Comparison of ENCODE assay signal across 8 mouse cellular contexts in genomic region chr11:107027431-107028274, GRCm38 (mm10). TPM values are rescaled to one million over a fixed set of nuclear protein-coding genes. Genes with fewer than 3 reads are reported as not detected.
DNase-seq lines count a peak whose midpoint lies in the region; ATAC-seq and TF ChIP-seq lines count a peak whose summit lies in the region.

No protein-coding gene starts in this region.

- no peaks in the 10 kb centered on the region for H3K9me3 ChIP-seq in E14TG2a.4 (ENCODE audit: low read length)
- H3K9me3 ChIP-seq in heart, embryonic 13.5 days, result no peaks in the 10 kb centered on the region
- H3K9me3 ChIP-seq in liver, embryonic 15.5 days (replicated peaks), result no peaks in the 10 kb centered on the region
- no peaks in the 10 kb centered on the region for H3K9me3 ChIP-seq in neural tube, embryonic 14.5 days (ENCODE audit: control insufficient read depth, low read length)

- peak; percentile 94 for DNase-seq in kidney, postnatal 10 days

- no peak for TF ChIP-seq CTCF in E14TG2a.4 (conservative IDR thresholded peaks at IDR 0.05; ENCODE audit: low read length)
- no peak for TF ChIP-seq CTCF in testis, adult 2 months (IDR thresholded peaks at IDR 0.05; ENCODE audit: control insufficient read depth, insufficient read depth, insufficient replicate concordance, low read depth, low read length)

- peak; percentile 25; the same call in 1 of the 2 replicates for TF ChIP-seq POLR2A in testis, adult 2 months (IDR thresholded peaks at IDR 0.05; ENCODE audit: control insufficient read depth, low read depth, low read length)

- H3K4me2 ChIP-seq in heart, embryonic 13.5 days, result peak overlapping the region; percentile 97
- H3K4me2 ChIP-seq in liver, embryonic 15.5 days, result peak overlapping the region; percentile 91
- peak overlapping the region; percentile 66 for H3K4me2 ChIP-seq in neural tube, embryonic 14.5 days (ENCODE audit: low read depth, low read length)

- H3K36me3 ChIP-seq in E14TG2a.4 (ENCODE audit: insufficient read depth, low read length), result peaks cover 3% of the 10 kb centered on the region; the same call in 1 of the 2 replicates
- H3K36me3 ChIP-seq in heart, embryonic 13.5 days, result peaks cover 5% of the 10 kb centered on the region; the same call in 1 of the 2 replicates
- H3K36me3 ChIP-seq in liver, embryonic 15.5 days (replicated peaks), result no peaks in the 10 kb centered on the region
- 0 out of 2 replicates have a peak, but pooled peaks cover 3% of the 10 kb centered on the region for H3K36me3 ChIP-seq in neural tube, embryonic 14.5 days (ENCODE audit: control insufficient read depth, insufficient read depth, low read length)
- H3K36me3 ChIP-seq in testis, adult 2 months (ENCODE audit: control insufficient read depth, insufficient read depth, low read length), result no peaks in the 10 kb centered on the region

- WGBS in heart, embryonic 13.5 days, result under 1% methylated on average over 107 of the region's 107 CpGs
- under 1% methylated on average over 106 of the region's 107 CpGs for WGBS in liver, embryonic 15.5 days (ENCODE audit: insufficient replicate concordance)
- 1% methylated on average over 103 of the region's 107 CpGs for WGBS in neural tube, embryonic 14.5 days

- H3K27me3 ChIP-seq in E14TG2a.4 (ENCODE audit: insufficient read depth, low read length), result peaks cover 32% of the 10 kb centered on the region
- peaks cover 24% of the 10 kb centered on the region for H3K27me3 ChIP-seq in heart, embryonic 13.5 days (replicated peaks)
- H3K27me3 ChIP-seq in liver, embryonic 15.5 days, result peaks cover 73% of the 10 kb centered on the region
- H3K27me3 ChIP-seq in neural tube, embryonic 14.5 days (ENCODE audit: control insufficient read depth, insufficient read depth, low read length), result no peaks in the 10 kb centered on the region
- no peaks in the 10 kb centered on the region for H3K27me3 ChIP-seq in testis, adult 2 months (ENCODE audit: control insufficient read depth, insufficient read depth, low read length)

- H3K4me3 ChIP-seq in E14TG2a.4 (replicated peaks; ENCODE audit: low read length), result peak overlapping the region; percentile 84
- H3K4me3 ChIP-seq in brown adipose tissue, adult 24 weeks (ENCODE audit: insufficient read depth, low read depth, low read length), result peak overlapping the region; percentile 90
- H3K4me3 ChIP-seq in heart, embryonic 13.5 days, result peak overlapping the region; percentile 77
- peak overlapping the region; percentile 69 for H3K4me3 ChIP-seq in liver, embryonic 15.5 days (replicated peaks)
- H3K4me3 ChIP-seq in neural tube, embryonic 14.5 days (ENCODE audit: low read depth, low read length), result peak overlapping the region; percentile 59
- H3K4me3 ChIP-seq in testis, adult 2 months (ENCODE audit: control insufficient read depth, low read depth, low read length), result peak overlapping the region; percentile 70

- H3K4me1 ChIP-seq in E14TG2a.4 (replicated peaks; ENCODE audit: low read depth, low read length), result peaks cover 85% of the 10 kb centered on the region
- H3K4me1 ChIP-seq in brown adipose tissue, adult 24 weeks (ENCODE audit: control insufficient read depth, insufficient read depth, insufficient read length, low read length), result peaks cover 4% of the 10 kb centered on the region; the same call in 1 of the 2 replicates
- H3K4me1 ChIP-seq in heart, embryonic 13.5 days, result peaks cover 44% of the 10 kb centered on the region
- peaks cover 42% of the 10 kb centered on the region for H3K4me1 ChIP-seq in liver, embryonic 15.5 days (replicated peaks)
- peaks cover 5% of the 10 kb centered on the region; the same call in 1 of the 2 replicates for H3K4me1 ChIP-seq in neural tube, embryonic 14.5 days (ENCODE audit: control insufficient read depth, insufficient read depth, low read length)
- peaks cover 14% of the 10 kb centered on the region for H3K4me1 ChIP-seq in testis, adult 2 months (ENCODE audit: control insufficient read depth, insufficient read depth, low read length)

- peak; percentile 68 for ATAC-seq in erythroid progenitor cell, adult 5-6 weeks (replicated peaks; ENCODE audit: low FRiP score, poor library complexity, severe bottlenecking)
- peak; percentile 88 for ATAC-seq in heart, embryonic 13.5 days (ENCODE audit: extremely low read depth, insufficient number of reproducible peaks, low FRiP score, low TSS enrichment)
- peak; percentile 91 for ATAC-seq in liver, embryonic 15.5 days (ENCODE audit: insufficient read depth)
- ATAC-seq in neural tube, embryonic 14.5 days (ENCODE audit: low read depth), result peak; percentile 90

- peak overlapping the region; percentile 85 for H3K9ac ChIP-seq in heart, embryonic 13.5 days
- peak overlapping the region; percentile 65 for H3K9ac ChIP-seq in liver, embryonic 15.5 days
- H3K9ac ChIP-seq in neural tube, embryonic 14.5 days (replicated peaks; ENCODE audit: low read depth, low read length), result peak overlapping the region; percentile 61

- H3K27ac ChIP-seq in brown adipose tissue, adult 24 weeks (replicated peaks; ENCODE audit: low read depth, low read length), result 0 out of 2 replicates have a peak overlapping the region, but pooled peaks have one; percentile 16
- peak overlapping the region; percentile 82 for H3K27ac ChIP-seq in heart, embryonic 13.5 days (replicated peaks)
- peak overlapping the region; percentile 82 for H3K27ac ChIP-seq in liver, embryonic 15.5 days (replicated peaks)
- H3K27ac ChIP-seq in neural tube, embryonic 14.5 days (ENCODE audit: low read depth, low read length), result peak overlapping the region; percentile 80
- H3K27ac ChIP-seq in testis, adult 2 months (ENCODE audit: control insufficient read depth, insufficient read depth, low read depth, low read length), result no peak overlapping the region

RNA-seq across cellular contexts. Expression of gene 1810010H24Rik, which starts 2.2 kb away (rescaled TPM):
- polyA plus RNA-seq in brown adipose tissue, adult 24 weeks (2012; ENCODE audit: insufficient read depth, insufficient read length, missing spikeins), result 2.5 and 2.8 TPM in 2 replicates
- 2.5 TPM in 1 of 2 replicates, not detected in the other for total RNA-seq in erythroid progenitor cell, adult 5-6 weeks (2015; ENCODE audit: low replicate concordance)
- total RNA-seq in erythroid progenitor cell, adult 5-6 weeks (2017; ENCODE audit: low replicate concordance), result not detected in 2 replicates
- 1.9 and 2.0 TPM in 2 replicates for polyA plus RNA-seq in heart, embryonic 13.5 days (2015; fragmentation: Nextera tagmentation; extraction: Ambion mirVana)
- 4.5 and 5.6 TPM in 2 replicates for polyA plus RNA-seq in liver, embryonic 15.5 days (2015; fragmentation: Nextera tagmentation; extraction: Ambion mirVana)
- 9.8 and 9.9 TPM in 2 replicates for polyA plus RNA-seq in neural tube, embryonic 14.5 days (2014; fragmentation: Nextera tagmentation; extraction: Ambion mirVana)
- 0.62 and 0.78 TPM in 2 replicates for polyA plus RNA-seq in testis, adult 2 months (2012; rRNA removed)

RNA-seq across cellular contexts. Expression of gene Kpna2, which starts 28.3 kb away (rescaled TPM):
- 11.1 and 13.8 TPM in 2 replicates for polyA plus RNA-seq in brown adipose tissue, adult 24 weeks (2012; ENCODE audit: insufficient read depth, insufficient read length, missing spikeins)
- 456 and 494 TPM in 2 replicates for total RNA-seq in erythroid progenitor cell, adult 5-6 weeks (2015; ENCODE audit: low replicate concordance)
- 286 and 365 TPM in 2 replicates for total RNA-seq in erythroid progenitor cell, adult 5-6 weeks (2017; ENCODE audit: low replicate concordance)
- 281 and 299 TPM in 2 replicates for polyA plus RNA-seq in heart, embryonic 13.5 days (2015; fragmentation: Nextera tagmentation; extraction: Ambion mirVana)
- polyA plus RNA-seq in liver, embryonic 15.5 days (2015; fragmentation: Nextera tagmentation; extraction: Ambion mirVana), result 246 and 250 TPM in 2 replicates
- polyA plus RNA-seq in neural tube, embryonic 14.5 days (2014; fragmentation: Nextera tagmentation; extraction: Ambion mirVana), result 110 and 128 TPM in 2 replicates
- 36.5 and 150 TPM in 2 replicates for polyA plus RNA-seq in testis, adult 2 months (2012; rRNA removed)
